Mouse (Mus musculus) CH12F3 (cell line): Measurements from ENCODE around the gene Gm3020.
"Not testable (repeated sequence)": the region's sequence is repeated elsewhere in the genome, so short reads cannot be mapped to it uniquely, and the experiment has no call there.

Experiments
- in situ Hi-C: fragments of 300-500 bp; cut with MboI; formaldehyde crosslinking; loops from 2 replicates; pipeline ENCODE4 v1.14.3; 2020; ENCODE audit warnings: low sequenced_read_pairs

Gm3020 gene

GRCm38 (mm10) chr14:3651730-3652129 is at the start of gene Gm3020:
TSS of gene Gm3020 (plus strand) at chr14:3652030.
- in situ Hi-C loops = not testable (repeated sequence)

DNA sequence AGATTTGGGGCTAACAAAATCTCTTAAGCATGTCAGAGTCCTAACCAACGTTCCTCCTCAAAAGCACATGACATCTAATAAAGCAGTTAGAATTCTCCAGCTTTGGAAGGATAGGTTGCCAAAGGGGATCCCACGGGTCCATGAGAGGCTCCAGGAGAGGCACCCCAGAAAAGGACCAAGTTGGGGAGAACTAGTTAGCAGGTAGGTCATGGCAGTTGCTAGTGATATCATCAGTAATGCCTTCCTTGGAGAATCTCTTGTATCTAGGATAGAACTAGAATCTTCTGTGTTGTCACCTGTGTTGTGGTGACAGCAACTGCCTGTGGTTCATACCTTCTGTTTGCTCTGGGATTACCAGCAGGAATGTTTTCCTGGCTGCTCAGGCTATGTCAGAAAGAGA is 17.6 kb upstream of the Gm3020 start, which contains the start of gene Gm3012:
Gene Gm3012, plus strand, starts transcription at position 301 of the 400 bp plus-strand sequence.
- in situ Hi-C loops = not testable (repeated sequence)

DNA sequence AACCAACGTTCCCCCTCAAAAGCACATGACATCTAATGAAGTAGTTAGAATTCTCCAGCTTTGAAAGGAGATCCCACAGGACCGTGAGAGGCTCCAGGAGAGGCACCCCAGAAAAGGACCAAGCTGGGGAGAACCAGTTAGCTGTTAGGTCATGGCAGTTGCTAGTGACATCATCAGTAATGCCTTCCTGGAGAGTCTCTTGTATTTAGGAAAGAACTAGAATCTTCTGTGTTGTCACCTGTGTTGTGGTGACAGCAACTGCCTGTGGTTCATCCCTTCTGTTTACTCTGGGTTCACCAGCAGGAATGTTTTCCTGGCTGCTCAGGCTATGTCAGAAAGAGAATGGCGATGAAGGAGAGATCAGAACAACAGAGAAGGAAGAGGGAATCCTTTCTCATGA is 36.7 kb downstream of the Gm3020 start, which contains the start of gene Gm3043:
Gene Gm3043, plus strand, starts transcription at position 301 of the 400 bp plus-strand sequence.
- in situ Hi-C loops = not testable (repeated sequence)
